Mouse (Mus musculus): Measurements from ENCODE around the gene Mob1b.

Mob1b gene

DNA sequence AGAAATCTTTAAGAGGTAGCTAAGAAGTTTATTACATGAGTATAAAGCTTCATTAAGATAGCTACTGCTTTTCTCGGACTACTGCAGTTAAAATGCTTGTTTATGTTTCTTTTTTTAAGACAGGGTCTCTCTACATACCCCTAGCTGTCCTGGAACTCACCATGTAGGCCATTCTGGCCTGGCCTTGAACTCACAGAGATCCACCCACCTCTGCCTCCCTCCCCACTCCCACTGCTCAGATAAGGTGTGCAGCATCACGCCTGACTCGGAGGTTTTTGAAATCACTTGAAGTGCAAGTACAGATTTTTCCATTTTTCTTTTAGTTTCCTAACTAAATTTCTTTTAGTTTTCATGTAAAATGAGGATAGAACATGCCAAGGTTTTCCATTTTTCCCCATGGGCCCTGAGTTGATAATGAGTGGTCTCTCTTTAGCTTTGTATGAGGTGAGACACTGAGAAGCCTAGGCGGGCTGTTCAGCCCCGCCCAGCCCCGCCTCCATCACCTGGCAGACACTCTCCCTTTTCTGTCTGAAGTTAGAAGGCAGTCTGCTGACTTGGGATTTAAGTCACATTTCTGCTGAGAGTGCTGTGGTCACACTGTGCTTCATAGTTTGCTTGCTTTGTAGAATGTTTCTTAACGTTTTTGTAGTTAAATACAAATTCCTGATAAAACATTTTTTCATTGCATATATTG, 61.6 kb downstream of the Mob1b start:
- in situ Hi-C loops (cut with MseI, MboI) = loop anchor here in 1 of 2 experiments (25.0 kb wide), 1 partner anchor 455 kb away; no protein-coding TSS in a partner anchor

DNA sequence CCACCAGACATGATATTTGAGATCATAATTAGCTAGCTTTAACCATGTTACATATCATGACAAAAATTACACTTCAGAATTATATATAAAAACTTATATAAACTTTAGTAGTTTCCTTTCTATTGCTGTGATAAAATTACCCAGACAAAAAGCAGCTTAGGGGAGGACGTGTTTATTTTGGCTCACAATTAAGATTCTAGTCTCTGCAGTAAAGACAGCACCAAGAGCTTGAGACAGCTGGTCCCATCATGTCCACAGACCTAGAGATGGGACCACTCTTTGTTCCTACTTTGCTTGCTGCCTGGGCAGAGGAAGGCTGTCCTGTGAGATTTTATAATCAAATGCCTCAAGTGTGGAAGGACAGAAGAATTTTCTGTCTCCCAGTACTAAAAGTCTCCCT, 64.4 kb downstream of the Mob1b start:
- in situ Hi-C loops (cut with MseI, MboI) = loop anchor here in 1 of 2 experiments (25.0 kb wide), 1 partner anchor 452 kb away; no protein-coding TSS in a partner anchor

DNA sequence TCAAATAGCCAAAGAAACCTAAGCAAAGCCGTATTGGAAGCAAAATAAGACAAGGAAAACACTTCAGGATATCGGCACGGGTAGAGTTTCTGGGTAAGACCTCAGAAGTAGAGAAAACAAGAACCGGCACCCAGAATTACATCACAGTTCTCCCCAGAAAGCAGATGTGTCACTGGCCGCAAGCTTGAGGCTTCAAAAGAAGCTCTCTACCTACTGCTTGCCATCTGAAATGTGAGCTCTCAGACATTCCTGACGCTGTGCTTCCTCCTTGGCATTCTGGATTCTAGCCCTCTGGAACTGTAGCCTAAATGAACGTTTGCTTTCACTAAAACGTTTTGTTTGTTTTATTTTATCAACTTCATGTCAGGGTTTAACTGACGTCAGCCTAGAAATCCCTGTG, 70.0 kb downstream of the Mob1b start:
- in situ Hi-C loops (cut with MseI, MboI) = loop anchor here in 1 of 2 experiments (10.0 to 25.0 kb wide), 3 partner anchors 94 to 594 kb away; partner anchors contain the start of gene Slc4a4

GRCm38 (mm10) chr5:88791256-88792245, 70.9 kb downstream of the Mob1b start:
- in situ Hi-C loops (cut with MseI, MboI) = loop anchor here in 1 of 2 experiments (10.0 to 25.0 kb wide), 3 partner anchors 93 to 593 kb away; partner anchors contain the start of gene Slc4a4

DNA sequence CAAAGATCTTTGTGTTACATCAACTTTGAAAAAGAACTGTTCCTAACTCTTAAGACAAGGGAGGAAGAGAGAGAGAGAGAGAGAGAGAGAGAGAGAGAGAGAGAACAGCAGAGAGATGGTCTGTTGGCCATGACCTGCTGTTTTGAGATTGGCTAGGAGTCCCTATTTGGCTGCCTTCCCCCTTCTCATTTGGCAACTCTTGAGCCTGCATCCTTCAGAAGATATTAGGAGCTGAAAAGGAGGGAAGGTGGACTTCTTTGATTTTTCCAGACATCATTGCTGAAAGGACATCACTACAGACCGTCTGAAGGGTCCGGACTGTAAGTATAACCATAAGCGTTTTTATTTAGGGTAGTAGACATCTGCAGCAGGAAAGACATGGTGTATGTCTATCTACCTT, 73.0 kb downstream of the Mob1b start:
- in situ Hi-C loops (cut with MseI, MboI) = loop anchor here in 1 of 2 experiments (10.0 to 25.0 kb wide), 3 partner anchors 91 to 591 kb away; partner anchors contain the start of gene Slc4a4

GRCm38 (mm10) chr5:88795910-88796584, 75.4 kb downstream of the Mob1b start:
- in situ Hi-C loops (cut with MseI, MboI) = loop anchor here in 1 of 2 experiments (10.0 to 25.0 kb wide), 3 partner anchors 89 to 589 kb away; partner anchors contain the start of gene Slc4a4

DNA sequence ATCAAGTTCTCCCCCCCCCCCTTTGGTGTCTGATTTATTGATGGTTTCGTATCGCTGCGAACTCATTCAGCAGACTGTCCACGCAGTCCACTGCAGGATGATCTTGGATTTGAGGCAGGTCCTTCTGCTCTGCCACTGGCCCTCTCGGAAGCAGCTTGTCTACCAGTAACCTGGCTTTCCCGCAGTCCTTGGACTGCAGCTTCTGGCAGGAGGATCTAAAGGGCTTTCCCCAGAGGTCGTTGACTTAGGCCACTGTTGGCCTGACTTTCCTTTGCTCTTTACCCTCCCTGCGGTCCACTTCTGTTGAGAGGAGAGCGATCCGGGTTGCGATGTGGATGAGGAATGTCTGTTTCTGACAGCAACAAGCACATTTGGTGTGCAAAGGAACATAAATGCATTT, 75.9 kb downstream of the Mob1b start:
- in situ Hi-C loops (cut with MseI, MboI) = loop anchor here in 1 of 2 experiments (10.0 to 25.0 kb wide), 3 partner anchors 88 to 588 kb away; partner anchors contain the start of gene Slc4a4

- in situ Hi-C loops (cut with MseI, MboI) = loop anchor here in 1 of 2 experiments (10.0 to 25.0 kb wide), 3 partner anchors 88 to 588 kb away; partner anchors contain the start of gene Slc4a4
Observed at GRCm38 (mm10) chr5:88797121-88797520, 76.5 kb downstream of the Mob1b start.

DNA sequence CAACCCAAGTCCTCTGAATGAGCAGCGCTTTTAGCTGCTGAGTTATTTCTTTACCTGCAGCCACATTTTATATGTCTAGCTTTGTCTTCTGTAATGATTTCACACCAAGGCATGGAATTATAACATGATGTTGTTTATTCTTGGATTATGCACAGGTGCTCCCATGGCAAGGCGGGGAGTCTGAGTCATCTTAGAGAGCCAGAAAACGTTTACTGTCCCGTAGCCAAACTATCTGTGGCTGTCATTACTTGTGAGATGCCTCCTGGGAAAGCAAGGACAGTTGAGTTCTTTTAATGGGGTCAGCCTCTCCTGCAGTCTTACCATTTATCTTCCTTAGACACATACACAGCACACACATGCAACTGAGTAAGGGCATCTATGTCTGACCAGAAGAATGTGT, 85.0 kb downstream of the Mob1b start:
- in situ Hi-C loops (cut with MseI, MboI) = loop anchor here in 1 of 2 experiments (25.0 kb wide), 1 partner anchor 582 kb away; no protein-coding TSS in a partner anchor

DNA sequence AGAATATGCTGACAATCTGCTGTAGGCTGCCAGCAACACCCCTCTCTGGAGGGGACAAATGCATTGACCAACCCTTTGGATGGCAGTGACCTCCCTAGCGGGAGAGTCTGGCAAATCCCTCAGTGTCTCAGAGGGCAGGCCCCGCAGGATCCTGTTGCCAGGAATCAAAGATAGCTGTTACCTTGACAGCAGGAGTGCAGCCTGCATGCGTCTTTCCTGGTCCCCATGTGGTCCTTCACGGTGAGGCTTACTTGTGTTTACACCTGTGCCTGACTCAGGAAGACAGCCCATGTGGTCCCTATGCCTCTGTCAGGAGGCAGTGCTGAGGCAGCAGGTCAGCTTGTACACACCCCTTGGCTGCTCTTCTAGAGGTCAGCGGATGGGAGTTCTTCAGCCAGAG, 85.6 kb downstream of the Mob1b start:
- in situ Hi-C loops (cut with MseI, MboI) = loop anchor here in 1 of 2 experiments (25.0 kb wide), 1 partner anchor 581 kb away; no protein-coding TSS in a partner anchor

DNA sequence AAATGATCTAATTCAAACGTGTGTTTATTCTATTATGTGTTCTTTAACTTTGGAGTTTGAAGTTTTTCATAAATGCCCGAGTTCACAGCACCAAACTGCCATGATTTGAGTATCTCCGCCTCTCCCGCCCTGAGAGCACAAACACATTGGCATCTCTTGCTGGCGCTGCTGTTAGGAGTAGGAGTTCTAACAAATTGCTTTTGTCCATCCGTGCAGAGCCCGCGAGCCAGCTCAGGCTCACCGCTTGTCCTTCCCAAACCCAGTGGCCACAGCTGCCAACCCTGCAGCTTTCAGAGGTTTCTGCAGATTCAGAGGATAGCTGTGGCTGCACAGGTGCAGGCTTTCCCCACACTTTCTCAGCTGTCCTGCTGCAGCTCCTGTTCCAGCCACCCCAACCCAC, 86.7 kb downstream of the Mob1b start:
- in situ Hi-C loops (cut with MseI, MboI) = loop anchor here in 1 of 2 experiments (25.0 kb wide), 1 partner anchor 580 kb away; no protein-coding TSS in a partner anchor

- in situ Hi-C loops (cut with MseI, MboI) = loop anchor here in 1 of 2 experiments (25.0 kb wide), 1 partner anchor 574 kb away; no protein-coding TSS in a partner anchor
Observed at GRCm38 (mm10) chr5:88813188-88813587, 92.5 kb downstream of the Mob1b start.
